Mouse (Mus musculus) activated CD4-positive, CD25-positive, alpha-beta regulatory T cell, adult 4 months (primary cell): Measurements from ENCODE around the gene Pstk. TPM values are rescaled to one million over a fixed set of nuclear protein-coding genes. Genes with fewer than 3 reads are reported as not detected.
"Not testable (repeated sequence)": the region's sequence is repeated elsewhere in the genome, so short reads cannot be mapped to it uniquely, and the experiment has no call there.

Experiments
- ATAC-seq: one replicate; pipeline ENCODE4 v1.8.0; 2017
- polyA plus RNA-seq, 2 experiments: library from polyadenylated mRNA; unstranded; fragments of 100-300 nt; shearing (Covaris generic); gene quantifications; one replicate each; pipeline ENCODE4 v1.2.1; 2017

Pstk gene
- polyA plus RNA-seq, 2 experiments from 2014 or later = 33.6 to 39.6 TPM

GRCm38 (mm10) chr7:131416742-131417141, 45.8 kb downstream of the Pstk start:
- not testable (repeated sequence) for ATAC-seq

GRCm38 (mm10) chr7:131417605-131418004, 46.7 kb downstream of the Pstk start:
- no peak for ATAC-seq

DNA sequence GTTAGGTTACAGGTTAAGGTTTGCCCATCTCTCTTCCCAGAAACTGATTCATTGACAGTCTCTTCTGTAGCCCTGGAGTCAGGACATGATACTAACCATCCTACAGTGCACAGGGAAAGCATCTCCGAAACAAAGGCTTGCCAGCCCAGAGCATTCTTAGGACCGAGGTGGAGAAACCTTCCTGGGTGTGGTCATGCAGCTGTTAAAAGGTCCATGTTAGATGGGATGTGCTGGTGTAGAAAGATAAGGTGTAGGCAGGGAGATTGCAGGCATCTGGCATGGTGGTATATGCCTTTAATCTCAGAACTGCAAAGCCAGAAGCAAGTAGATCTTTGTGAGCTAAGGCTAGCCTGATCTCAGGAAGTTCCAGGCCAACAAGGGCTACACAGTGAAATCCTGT, 54.0 kb downstream of the Pstk start:
- no peak for ATAC-seq

- ATAC-seq = no peak
Measured at GRCm38 (mm10) chr7:131427331-131427730, 56.4 kb downstream of the Pstk start.

GRCm38 (mm10) chr7:131432244-131432643, 61.3 kb downstream of the Pstk start:
- no peak for ATAC-seq

DNA sequence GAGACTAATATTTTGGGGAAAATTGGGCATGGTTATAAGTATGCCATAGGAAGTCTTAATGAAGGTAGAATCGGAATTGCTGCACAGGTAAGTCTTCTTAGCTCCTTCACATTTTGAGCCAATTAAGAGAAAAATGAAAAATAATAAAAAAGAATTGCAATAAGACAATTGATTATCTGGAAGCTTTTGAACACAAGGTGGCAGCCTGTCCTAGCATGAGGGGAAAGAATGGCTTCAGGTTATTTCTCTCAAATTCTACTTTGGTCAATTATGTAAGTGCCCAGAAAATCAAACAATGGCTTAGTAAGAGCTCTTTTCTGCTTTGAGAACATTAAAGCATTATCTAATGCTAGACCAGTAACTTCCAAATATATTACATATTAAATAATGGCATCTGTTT, 63.3 kb downstream of the Pstk start:
- no peak for ATAC-seq

DNA sequence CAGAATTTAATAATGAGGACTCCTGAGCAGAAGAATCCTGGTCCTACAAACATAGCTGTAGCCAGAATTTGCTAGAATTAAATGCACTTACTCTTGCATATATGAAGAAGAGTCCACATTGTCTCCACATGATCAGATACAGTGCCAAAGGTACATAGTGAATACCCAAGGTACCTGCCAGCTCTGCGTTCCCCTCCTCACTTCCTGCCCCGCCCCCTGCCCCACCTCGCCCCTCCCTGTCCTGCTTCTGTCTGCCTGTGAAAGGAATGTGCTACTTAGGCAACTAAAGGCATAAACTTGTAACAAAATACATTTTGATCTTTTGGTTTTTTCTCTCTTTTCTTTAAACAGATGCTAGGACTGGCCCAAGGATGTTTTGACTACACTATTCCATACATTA, 66.1 kb downstream of the Pstk start:
- no peak for ATAC-seq

Other genes starting within 250 kb of the Pstk start
- not detected for gene 4933402N03Rik, start 224.8 kb upstream of the Pstk start, polyA plus RNA-seq
- not detected for gene 5430419D17Rik, start 196.7 kb upstream of the Pstk start, polyA plus RNA-seq
- gene Cuzd1, start 48.8 kb upstream of the Pstk start, polyA plus RNA-seq = not detected
- not detected for gene Fam24b, start 41.6 kb upstream of the Pstk start, polyA plus RNA-seq
- gene Fam24a, start 37.3 kb upstream of the Pstk start, polyA plus RNA-seq = not detected
- gene 2310057M21Rik, start 8.4 kb upstream of the Pstk start, polyA plus RNA-seq = 10 to 100 TPM; 12.7 to 18.5 TPM
- 10 to 100 TPM; 23.1 to 28.7 TPM for gene Ikzf5, start 39.4 kb downstream of the Pstk start, polyA plus RNA-seq
- gene Acadsb, start 39.5 kb downstream of the Pstk start, polyA plus RNA-seq = 10 to 100 TPM; 33.3 to 36.3 TPM
- gene Hmx3, start 171.7 kb downstream of the Pstk start, polyA plus RNA-seq = not detected
- under 1 TPM in 1 of 2 experiments, not detected in 1; 0.32 TPM for gene Hmx2, start 177.6 kb downstream of the Pstk start, polyA plus RNA-seq
- gene Bub3, start 189.1 kb downstream of the Pstk start, polyA plus RNA-seq = 100 to 1,000 TPM; 176 to 222 TPM